Mouse (Mus musculus) neural tube, embryonic 11.5 days (tissue): ENCODE measurements around the gene 1700019A02Rik. TPM values are rescaled to one million over a fixed set of nuclear protein-coding genes. Genes with fewer than 3 reads are reported as not detected.

Source experiments
- ATAC-seq: fragments of 200-750 bp; cut with Nextera tagmentation; 2 replicates; pipeline ENCODE4 v1.8.0; 2017; ENCODE audit warnings: moderate number of reproducible peaks, mild to moderate bottlenecking, moderate TSS enrichment, moderate library complexity; ENCODE audit not compliant: insufficient read depth, low FRiP score, low TSS enrichment
- DNase-seq: peaks from one replicate; pipeline ENCODE4 v3.0.0-alpha.2; 2015; ENCODE audit warnings: low spot score
- H3K27ac ChIP-seq: fragments of 300-500 bp; sonication (generic); 2 replicates; pipeline ENCODE4 v1.5.1; 2014; ENCODE audit warnings: low read depth, mild to moderate bottlenecking, low read length
- H3K27me3 ChIP-seq: fragments of 300-500 bp; sonication (generic); 2 replicates; pipeline ENCODE4 v1.6.1; 2014; ENCODE audit warnings: mild to moderate bottlenecking, low read length, mixed read lengths; ENCODE audit not compliant: control insufficient read depth, insufficient read depth
- H3K36me3 ChIP-seq: fragments of 300-500 bp; sonication (generic); 2 replicates; pipeline ENCODE4 v1.6.1; 2014; ENCODE audit warnings: mild to moderate bottlenecking, low read length, moderate library complexity, mixed read lengths; ENCODE audit not compliant: control insufficient read depth, insufficient read depth
- H3K4me1 ChIP-seq: fragments of 300-500 bp; sonication (generic); 2 replicates; pipeline ENCODE4 v1.6.1; 2014; ENCODE audit warnings: low read length, mixed read lengths; ENCODE audit not compliant: control insufficient read depth, insufficient read depth
- H3K4me2 ChIP-seq: fragments of 300-500 bp; sonication (generic); 2 replicates; pipeline ENCODE4 v1.6.1; 2014; ENCODE audit warnings: low read depth, mild to moderate bottlenecking, moderate library complexity
- H3K4me3 ChIP-seq: fragments of 300-500 bp; sonication (generic); 2 replicates; pipeline ENCODE4 v1.5.1; 2014; ENCODE audit warnings: low read depth, low read length
- H3K9ac ChIP-seq: fragments of 300-500 bp; sonication (generic); 2 replicates; pipeline ENCODE4 v1.6.1; 2014; ENCODE audit warnings: mild to moderate bottlenecking, low read length
- H3K9me3 ChIP-seq: fragments of 300-500 bp; sonication (generic); 2 replicates; pipeline ENCODE4 v1.6.1; 2016; ENCODE audit warnings: low read length; ENCODE audit not compliant: control insufficient read depth
- WGBS: fragments of 180-500 bp; shearing (Covaris S2); extraction: QIAGEN DNeasy Blood & Tissue Kit; methylation state at CpG from one replicate; pipeline ENCODE4 v1.1.7; 2014; 5-methylcytosine and 5-hydroxymethylcytosine counted together
- polyA plus RNA-seq: library from polyadenylated mRNA; unstranded; fragments of >200 nt; fragmentation: Nextera tagmentation; extraction: Ambion mirVana; gene quantifications from 2 replicates; pipeline ENCODE4 v1.2.1, GENCODE M21; 2014

The 1700019A02Rik gene
- polyA plus RNA-seq, 1 experiment from 2014 or later: not detected

- Histone ChIP-seq H3K27ac (no peak overlapping the region), H3K27me3 (no peaks in the 10 kb centered on the region), H3K4me2 (no peak overlapping the region), H3K4me1 (no peaks in the 10 kb centered on the region), H3K36me3 (peaks cover 2% of the 10 kb centered on the region; the same call in 1 of the 2 replicates), H3K9ac (no peak overlapping the region), H3K9me3 (no peaks in the 10 kb centered on the region), H3K4me3 (no peak overlapping the region)
- ATAC-seq (no peak), DNase-seq (no peak)
- 91% methylated on average over 3 of the region's 3 CpGs for WGBS
Measured at GRCm38 (mm10) chr1:53189620-53190019, 2.2 kb upstream of the 1700019A02Rik start.

- no peaks in the 10 kb centered on the region for H3K27me3 ChIP-seq
- no peak overlapping the region for H3K4me2 ChIP-seq
- H3K27ac ChIP-seq: no peak overlapping the region
- DNase-seq: no peak
- H3K9me3 ChIP-seq: no peaks in the 10 kb centered on the region
- no peaks in the 10 kb centered on the region for H3K4me1 ChIP-seq
- 90% methylated on average over 3 of the region's 3 CpGs for WGBS
- H3K36me3 ChIP-seq: no peaks in the 10 kb centered on the region
- no peak overlapping the region for H3K9ac ChIP-seq
- no peak overlapping the region for H3K4me3 ChIP-seq
- no peak for ATAC-seq
Measured at GRCm38 (mm10) chr1:53186301-53186700, 1.1 kb downstream of the 1700019A02Rik start.

GRCm38 (mm10) chr1:53157715-53158114, 29.7 kb downstream of the 1700019A02Rik start:
- DNase-seq (no peak), ATAC-seq (no peak)
- Histone ChIP-seq H3K27me3 (no peaks in the 10 kb centered on the region), H3K4me2 (no peak overlapping the region), H3K9ac (no peak overlapping the region), H3K27ac (no peak overlapping the region), H3K9me3 (no peaks in the 10 kb centered on the region), H3K36me3 (no peaks in the 10 kb centered on the region), H3K4me3 (no peak overlapping the region), H3K4me1 (no peaks in the 10 kb centered on the region)
- WGBS: 78% methylated on average over 6 of the region's 6 CpGs

GRCm38 (mm10) chr1:53123066-53123465, 64.4 kb downstream of the 1700019A02Rik start:
- Histone ChIP-seq H3K36me3 (no peaks in the 10 kb centered on the region), H3K9me3 (no peaks in the 10 kb centered on the region), H3K9ac (no peak overlapping the region), H3K4me1 (no peaks in the 10 kb centered on the region), H3K27ac (no peak overlapping the region), H3K4me2 (no peak overlapping the region), H3K27me3 (no peaks in the 10 kb centered on the region), H3K4me3 (no peak overlapping the region)
- DNase-seq: no peak
- WGBS: 56% methylated on average over 2 of the region's 2 CpGs
- ATAC-seq: no peak

GRCm38 (mm10) chr1:53110561-53110960, 76.9 kb downstream of the 1700019A02Rik start:
- Histone ChIP-seq H3K4me1 (no peaks in the 10 kb centered on the region), H3K27me3 (no peaks in the 10 kb centered on the region), H3K36me3 (no peaks in the 10 kb centered on the region), H3K9me3 (no peaks in the 10 kb centered on the region), H3K4me2 (no peak overlapping the region), H3K9ac (no peak overlapping the region), H3K27ac (no peak overlapping the region), H3K4me3 (no peak overlapping the region)
- no peak for ATAC-seq
- no peak for DNase-seq
- 90% methylated on average over 1 of the region's 1 CpGs for WGBS

Other genes starting within 250 kb of the 1700019A02Rik start
- gene 1700019D03Rik, start 167.5 kb downstream of the 1700019A02Rik start, polyA plus RNA-seq: 4.8 and 6.8 TPM in 2 replicates
- gene Mstn, start 126.0 kb downstream of the 1700019A02Rik start, polyA plus RNA-seq: 11.2 and 13.6 TPM in 2 replicates
- gene Pms1, start 109.4 kb upstream of the 1700019A02Rik start, polyA plus RNA-seq: 18.6 and 21.5 TPM in 2 replicates
- 83.7 and 87.4 TPM in 2 replicates for gene Ormdl1, start 109.5 kb upstream of the 1700019A02Rik start, polyA plus RNA-seq
- gene Gm28778, start 109.5 kb upstream of the 1700019A02Rik start, polyA plus RNA-seq: not detected in 2 replicates
- gene Osgepl1, start 126.0 kb upstream of the 1700019A02Rik start, polyA plus RNA-seq: 26.8 and 30.1 TPM in 2 replicates
- 3.3 and 17.9 TPM in 2 replicates for gene Asdurf, start 165.0 kb upstream of the 1700019A02Rik start, polyA plus RNA-seq
- 0.68 and 0.96 TPM in 2 replicates for gene Gm28551, start 165.0 kb upstream of the 1700019A02Rik start, polyA plus RNA-seq
- gene Asnsd1, start 165.1 kb upstream of the 1700019A02Rik start, polyA plus RNA-seq: 96.9 and 101 TPM in 2 replicates